Mouse (Mus musculus) brain, embryonic 14.5 days (tissue): ENCODE results near the gene Cfap221. TPM values are rescaled to one million over a fixed set of nuclear protein-coding genes. Genes with fewer than 3 reads are reported as not detected.
A peak's percentile ranks its signal among the peaks of the same experiment; 100 is the strongest.

Experiments used
- DNase-seq: peaks from one replicate; pipeline ENCODE4 v3.0.0-alpha.2; 2011; ENCODE audit warnings: low read depth
- CTCF ChIP-seq: fragments of 200-500 bp; IDR thresholded peaks from 2 replicates; pipeline ENCODE4 v1.5.1; 2012; ENCODE audit warnings: inconsistent platforms, mild to moderate bottlenecking, moderate library complexity, borderline replicate concordance; ENCODE audit not compliant: insufficient read depth, insufficient read length; ENCODE audit errors: extremely low read depth
- POLR2A ChIP-seq: fragments of 200-500 bp; IDR thresholded peaks from 2 replicates; pipeline ENCODE4 v1.6.1; 2012; ENCODE audit warnings: mild to moderate bottlenecking, inconsistent platforms, borderline replicate concordance; ENCODE audit not compliant: poor library complexity, insufficient read depth, insufficient read length, severe bottlenecking; ENCODE audit errors: extremely low read depth
- polyA plus RNA-seq: library from polyadenylated mRNA; depleted of rRNA; stranded (reverse); fragments of >200 nt; gene quantifications from 2 replicates; pipeline ENCODE4 v1.2.3, GENCODE M21; 2012

Gene Cfap221
- polyA plus RNA-seq, 1 experiment, result 0.52 TPM

- no peak for TF ChIP-seq POLR2A
- no peak for TF ChIP-seq CTCF
- no peak for DNase-seq
These were observed 21.9 kb downstream of the Cfap221 start for GRCm38 (mm10) chr1:119975141-119975540.

- TF ChIP-seq CTCF (no peak), POLR2A (no peak)
- no peak for DNase-seq
These were observed 23.9 kb downstream of the Cfap221 start for GRCm38 (mm10) chr1:119973117-119973516.

DNA sequence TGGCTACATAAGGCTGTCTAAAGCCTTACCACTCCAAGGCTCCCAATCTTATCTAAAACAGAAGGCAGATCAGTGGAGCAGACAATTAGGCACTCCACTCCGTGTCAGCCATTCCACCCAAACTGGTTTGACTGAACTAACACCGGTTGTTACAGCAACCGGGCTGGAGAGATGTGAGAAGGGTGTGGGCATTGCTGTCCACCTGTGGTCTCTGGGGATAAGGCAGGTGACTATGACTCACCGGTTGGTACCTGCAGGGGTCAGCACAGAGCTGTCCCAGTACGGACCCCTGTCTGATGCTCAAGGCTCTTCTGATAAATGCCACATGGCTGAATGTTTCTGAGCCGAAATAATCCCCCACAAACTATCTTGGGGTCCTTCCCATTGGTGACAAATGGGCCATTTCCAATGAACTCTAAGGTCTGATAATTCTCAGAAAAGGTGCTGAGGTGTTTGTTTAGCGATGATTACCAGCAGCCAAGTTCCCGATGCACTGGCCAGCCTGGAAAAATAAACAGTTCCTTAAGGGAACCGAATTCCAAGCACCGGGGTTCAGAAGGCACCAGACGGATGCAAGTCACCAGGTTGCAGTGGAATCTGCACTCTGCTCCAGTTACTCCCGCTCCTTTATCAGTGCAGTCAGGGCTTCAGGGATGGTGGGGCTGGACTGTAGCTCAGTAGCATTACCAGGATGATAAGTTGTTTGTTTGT, 31.1 kb downstream of the Cfap221 start:
- no peak for TF ChIP-seq CTCF
- TF ChIP-seq POLR2A, result no peak

DNA sequence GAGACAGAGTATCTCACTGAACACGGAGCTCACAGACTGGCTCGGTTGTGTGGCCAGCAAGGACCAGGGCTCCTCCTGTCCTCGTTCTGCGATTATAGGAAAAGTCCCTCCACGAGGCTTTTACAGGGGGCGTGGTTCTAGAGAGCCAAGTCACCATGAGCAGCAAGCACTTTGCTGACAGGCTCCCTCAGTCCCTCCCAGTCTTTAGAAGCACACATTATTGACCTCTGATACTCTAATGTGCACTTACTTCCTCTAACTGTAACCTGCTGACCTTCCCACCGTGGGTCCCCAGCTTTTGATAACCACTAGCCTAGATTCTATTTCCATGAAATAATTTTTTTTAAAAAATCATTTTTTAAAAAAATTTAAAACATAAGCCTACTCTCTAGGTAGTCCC, 37.1 kb downstream of the Cfap221 start:
- DNase-seq, result no peak
- TF ChIP-seq POLR2A (no peak), CTCF (no peak)

More for the DNA sequence above, 31.1 kb downstream of the Cfap221 start:
- DNase-seq, result no peak

DNA sequence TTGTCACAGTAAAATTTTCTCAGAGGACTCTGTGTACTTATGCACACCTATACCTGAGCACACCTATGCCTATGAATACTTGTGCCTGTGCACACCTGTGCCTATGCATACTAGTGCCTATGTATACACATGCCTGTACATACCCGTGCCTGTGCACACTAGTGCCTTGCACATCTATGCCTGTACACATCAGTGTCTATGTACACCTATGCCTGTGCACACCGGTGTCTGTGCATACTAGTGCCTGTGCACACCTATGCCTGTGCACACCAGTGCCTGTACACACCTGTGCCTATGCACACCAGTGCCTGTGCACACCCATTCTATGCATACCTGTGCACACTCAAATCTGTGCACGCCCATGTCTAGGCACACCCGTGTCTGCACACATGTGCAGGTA, 37.6 kb downstream of the Cfap221 start:
- no peak for DNase-seq
- TF ChIP-seq POLR2A (no peak), CTCF (no peak)

GRCm38 (mm10) chr1:119957716-119958222, 39.3 kb downstream of the Cfap221 start:
- TF ChIP-seq CTCF (no peak), POLR2A (no peak)
- peak; percentile 79 for DNase-seq

GRCm38 (mm10) chr1:119954680-119955079, 42.4 kb downstream of the Cfap221 start:
- TF ChIP-seq POLR2A, result no peak
- TF ChIP-seq CTCF, result no peak
- peak; percentile 65 for DNase-seq

DNA sequence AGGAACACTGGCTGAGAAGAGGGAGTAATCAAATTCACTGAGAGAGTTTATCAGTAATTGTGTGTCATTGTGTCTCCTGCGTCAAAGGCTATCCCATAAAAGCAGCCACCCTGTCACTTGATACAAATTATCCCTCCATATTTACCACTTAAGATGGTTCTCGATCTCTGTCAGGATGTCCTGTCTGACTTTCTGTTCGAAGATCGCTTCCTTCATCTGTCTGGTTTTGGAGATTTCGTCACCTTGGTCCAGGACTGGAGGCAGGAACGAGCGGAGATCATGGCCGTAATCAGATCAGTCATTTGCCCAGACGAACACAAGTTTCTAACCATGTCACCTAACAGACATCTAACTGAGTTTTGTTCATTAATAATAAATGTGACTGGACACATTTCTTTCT, 43.6 kb downstream of the Cfap221 start:
- TF ChIP-seq CTCF (no peak), POLR2A (no peak)
- no peak for DNase-seq

GRCm38 (mm10) chr1:119950086-119950485, 46.9 kb downstream of the Cfap221 start:
- DNase-seq, result no peak
- no peak for TF ChIP-seq POLR2A
- no peak for TF ChIP-seq CTCF

- DNase-seq, result no peak
- TF ChIP-seq POLR2A, result no peak
- no peak for TF ChIP-seq CTCF
These were observed 60.2 kb downstream of the Cfap221 start for GRCm38 (mm10) chr1:119936861-119937260.

DNA sequence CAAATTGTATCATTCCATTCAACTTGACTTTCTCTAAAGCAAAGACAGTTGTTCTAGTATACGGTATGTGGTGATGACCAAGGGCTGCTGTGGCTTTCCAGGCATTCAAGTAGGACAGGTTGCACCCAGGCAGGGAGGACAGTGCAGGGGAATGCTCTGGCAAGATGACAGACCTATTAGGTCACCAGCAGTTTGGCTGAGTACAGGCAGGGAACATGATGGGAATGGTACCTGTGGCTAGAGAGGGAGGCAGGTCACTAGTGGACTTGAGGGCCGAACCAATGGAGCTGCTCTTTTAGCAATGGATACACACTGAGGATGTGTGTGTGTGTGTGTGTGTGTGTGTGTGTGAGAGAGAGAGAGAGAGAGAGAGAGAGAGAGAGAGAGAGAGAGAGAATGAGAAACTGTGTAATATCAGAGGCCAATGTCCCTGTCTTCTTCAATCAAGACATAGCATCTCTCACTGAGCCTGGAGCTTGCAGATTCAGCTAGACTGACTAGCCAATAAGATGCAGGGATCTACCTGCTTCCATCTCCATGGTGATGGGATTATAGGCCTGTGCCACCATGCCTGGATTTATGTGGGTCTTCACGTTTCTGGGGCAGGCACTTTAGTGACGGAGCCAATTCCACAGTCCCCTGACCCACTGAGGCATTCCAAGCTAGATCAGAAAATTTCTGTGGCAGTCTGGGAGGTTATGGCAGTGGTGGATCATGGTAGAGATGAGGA, 65.4 kb downstream of the Cfap221 start:
- DNase-seq, result no peak
- TF ChIP-seq POLR2A (no peak), CTCF (no peak)
